Mouse (Mus musculus) neutrophil, adult 5-6 weeks (primary cell): ENCODE results near the gene 4930447C04Rik. TPM values are rescaled to one million over a fixed set of nuclear protein-coding genes. Genes with fewer than 3 reads are reported as not detected.

Source experiments
- ATAC-seq: fragments of 151-379, 151-347 bp; 2 replicates; pipeline ENCODE4 v1.8.0; 2017; ENCODE audit warnings: mild to moderate bottlenecking, moderate TSS enrichment; ENCODE audit not compliant: insufficient number of reproducible peaks, poor library complexity, low FRiP score, severe bottlenecking; ENCODE audit errors: extremely low read depth
- total RNA-seq: library from RNA; stranded (forward); fragments of 200-1000 nt; gene quantifications from 2 replicates; pipeline ENCODE4 v1.2.3, GENCODE M21; 2017

Gene 4930447C04Rik
- total RNA-seq, 1 experiment from 2014 or later = 0.35 TPM

- peak; percentile 11; the same call in 1 of the 2 replicates for ATAC-seq
Observed at GRCm38 (mm10) chr12:72847725-72848124, 92.8 kb downstream of the 4930447C04Rik start.

GRCm38 (mm10) chr12:72845946-72846345, 94.6 kb downstream of the 4930447C04Rik start:
- no peak for ATAC-seq

- ATAC-seq = peak; percentile 94
Observed at GRCm38 (mm10) chr12:72843973-72844620, 96.5 kb downstream of the 4930447C04Rik start.

- no peak for ATAC-seq
Observed at GRCm38 (mm10) chr12:72843555-72843954, 97.0 kb downstream of the 4930447C04Rik start.

- no peak for ATAC-seq
Observed at GRCm38 (mm10) chr12:72843135-72843534, 97.4 kb downstream of the 4930447C04Rik start.

GRCm38 (mm10) chr12:72841500-72841899, 99.1 kb downstream of the 4930447C04Rik start:
- ATAC-seq = no peak

DNA sequence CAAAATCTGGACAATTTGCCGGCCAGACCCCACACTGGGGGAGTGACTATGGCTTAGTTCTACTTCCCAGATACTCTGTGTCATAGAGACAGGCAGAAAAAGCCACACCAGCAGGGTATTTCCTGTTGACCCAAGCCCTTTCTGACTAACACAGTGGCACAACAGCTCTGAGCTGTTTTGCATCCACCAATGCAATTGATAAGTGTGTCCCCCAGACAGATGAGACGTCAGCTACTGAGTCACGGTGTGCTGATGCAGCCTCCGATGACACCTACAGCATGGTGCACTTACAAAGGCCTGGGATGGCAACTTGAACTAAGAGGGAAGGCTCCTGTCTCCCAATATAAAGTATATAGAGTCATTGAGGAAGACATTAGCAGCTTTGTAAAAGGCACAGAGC, 103.3 kb downstream of the 4930447C04Rik start:
- no peak for ATAC-seq

- ATAC-seq = no peak
Observed at GRCm38 (mm10) chr12:72835518-72836015, 105.0 kb downstream of the 4930447C04Rik start.

DNA sequence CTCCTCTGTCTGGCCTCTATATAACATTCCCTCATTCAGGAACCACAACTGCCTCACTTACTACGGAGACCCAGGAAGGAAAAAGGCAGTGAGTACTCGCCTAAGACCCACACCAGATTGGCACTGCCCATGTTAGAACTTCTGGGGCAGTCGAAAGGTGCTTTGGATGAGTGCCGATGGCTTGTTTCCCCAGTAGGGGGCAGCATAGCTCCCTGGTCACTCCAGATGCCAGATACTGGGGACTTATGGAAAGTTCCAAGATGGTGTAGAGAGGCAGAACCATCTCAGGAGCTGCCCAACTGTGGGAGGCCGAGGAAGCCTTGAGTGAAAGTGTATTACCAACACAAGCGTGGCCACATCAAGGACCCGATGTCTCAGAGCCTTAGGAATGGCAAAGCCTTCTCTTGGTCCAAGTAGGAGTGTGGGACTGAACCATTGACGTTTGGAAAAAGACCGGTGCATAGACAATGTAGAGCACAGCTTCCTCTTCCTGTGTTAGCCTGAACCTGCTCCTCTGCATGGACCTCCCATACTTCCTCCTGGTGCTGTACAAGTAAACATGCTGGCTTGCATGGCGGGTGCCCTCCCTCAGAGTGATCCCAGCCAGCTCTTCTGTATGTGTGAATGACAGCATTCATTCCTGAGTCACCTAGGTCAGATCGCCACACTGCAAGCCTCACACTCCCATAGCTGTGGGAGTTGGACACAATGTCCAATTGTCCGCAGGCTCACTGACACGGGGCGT, 105.6 kb downstream of the 4930447C04Rik start:
- no peak for ATAC-seq

DNA sequence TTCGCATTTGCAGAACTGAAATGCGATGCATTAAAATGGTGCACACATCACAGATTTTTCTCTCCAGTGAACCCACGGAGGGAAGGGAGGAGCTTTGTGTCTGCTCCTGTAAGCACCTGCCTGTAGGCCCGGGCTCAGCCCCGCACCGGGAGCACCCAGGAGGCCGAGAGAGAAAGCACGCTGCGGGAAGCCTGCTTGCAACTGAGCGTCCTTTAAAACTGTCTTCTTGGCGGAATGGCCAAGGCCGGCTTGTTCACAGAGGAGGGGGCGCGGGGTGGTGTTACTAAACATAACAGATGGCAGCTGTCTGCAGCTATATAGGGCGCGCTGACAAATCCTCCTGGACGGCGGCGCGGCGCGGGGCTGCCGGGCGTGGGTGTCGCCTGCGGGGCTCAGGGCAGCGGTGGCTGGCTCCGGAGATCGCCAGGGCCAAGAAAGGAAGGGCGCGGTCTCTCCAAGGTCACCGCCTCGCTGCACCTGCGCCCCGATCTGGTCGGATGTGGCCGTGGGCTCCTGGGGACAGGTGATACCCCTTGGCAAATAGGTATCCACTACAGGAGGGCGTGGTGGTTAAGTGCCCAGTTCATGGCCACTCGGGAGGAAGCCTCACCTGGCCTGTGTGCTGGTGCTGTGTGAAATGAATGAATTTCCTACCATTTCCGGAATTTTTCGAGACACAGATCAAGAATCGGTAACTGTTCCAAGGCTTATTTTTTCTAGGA, 108.7 kb downstream of the 4930447C04Rik start:
- no peak for ATAC-seq

Other genes starting within 250 kb of the 4930447C04Rik start
- gene Ppm1a, start 183.3 kb downstream of the 4930447C04Rik start, total RNA-seq = 148 and 157 TPM in 2 replicates
- not detected in 2 replicates for gene Six6, start 882 bp downstream of the 4930447C04Rik start, total RNA-seq
- not detected in 2 replicates for gene Six1, start 113.1 kb upstream of the 4930447C04Rik start, total RNA-seq
- gene Six4, start 172.7 kb upstream of the 4930447C04Rik start, total RNA-seq = under 0.01 TPM in 1 of 2 replicates, not detected in the other
- gene Mnat1, start 182.9 kb upstream of the 4930447C04Rik start, total RNA-seq = 7.3 and 8.0 TPM in 2 replicates